Mouse (Mus musculus) spleen, adult 18-20 months (tissue): ENCODE data around the gene Lhx5.

Experiments used
- DNase-seq, 2 experiments: peaks; one replicate each; pipeline ENCODE4 v3.0.0; 2022; ENCODE audit warnings: mixed read lengths in 2 of 2

The Lhx5 gene

GRCm38 (mm10) chr5:120431649-120432485, at the start of gene Lhx5:
TSS of gene Lhx5 (plus strand) at chr5:120431699.
- no peak for DNase-seq

GRCm38 (mm10) chr5:120386361-120386760, 45.1 kb upstream of the Lhx5 start:
- DNase-seq = no peak

GRCm38 (mm10) chr5:120388765-120389164, 42.7 kb upstream of the Lhx5 start:
- DNase-seq = no peak

GRCm38 (mm10) chr5:120389973-120390372, 41.5 kb upstream of the Lhx5 start:
- no peak for DNase-seq

GRCm38 (mm10) chr5:120393871-120394667, 37.4 kb upstream of the Lhx5 start:
- DNase-seq = no peak

GRCm38 (mm10) chr5:120397988-120398387, 33.5 kb upstream of the Lhx5 start:
- DNase-seq = no peak

- no peak for DNase-seq
Observed at GRCm38 (mm10) chr5:120404831-120405591, 26.5 kb upstream of the Lhx5 start.

GRCm38 (mm10) chr5:120408933-120409332, 22.6 kb upstream of the Lhx5 start:
- DNase-seq = no peak

GRCm38 (mm10) chr5:120409385-120410378, 21.8 kb upstream of the Lhx5 start:
- no peak for DNase-seq

- DNase-seq = no peak
Observed at GRCm38 (mm10) chr5:120413436-120413835, 18.1 kb upstream of the Lhx5 start.

GRCm38 (mm10) chr5:120420106-120420505, 11.4 kb upstream of the Lhx5 start:
- no peak for DNase-seq

GRCm38 (mm10) chr5:120424039-120424438, 7.5 kb upstream of the Lhx5 start:
- DNase-seq = peak in 1 of 2 experiments; percentile 29

GRCm38 (mm10) chr5:120424657-120425056, 6.8 kb upstream of the Lhx5 start:
- no peak for DNase-seq

GRCm38 (mm10) chr5:120425711-120426110, 5.8 kb upstream of the Lhx5 start:
- no peak for DNase-seq

GRCm38 (mm10) chr5:120426572-120426971, 4.9 kb upstream of the Lhx5 start:
- no peak for DNase-seq

- no peak for DNase-seq
Observed at GRCm38 (mm10) chr5:120427451-120427938, 4.0 kb upstream of the Lhx5 start.

- no peak for DNase-seq
Observed at GRCm38 (mm10) chr5:120428189-120428838, 3.2 kb upstream of the Lhx5 start.

GRCm38 (mm10) chr5:120428990-120429389, 2.5 kb upstream of the Lhx5 start:
- no peak for DNase-seq

- DNase-seq = no peak
Observed at GRCm38 (mm10) chr5:120429692-120430091, 1.8 kb upstream of the Lhx5 start.

GRCm38 (mm10) chr5:120431001-120431583, 407 bp upstream of the Lhx5 start:
- DNase-seq = no peak
